Mouse (Mus musculus) kidney, embryonic 16.5 days (tissue): Measurements from ENCODE around the gene Adipor1. TPM values are rescaled to one million over a fixed set of nuclear protein-coding genes. Genes with fewer than 3 reads are reported as not detected.
"Not testable (repeated sequence)": the region's sequence is repeated elsewhere in the genome, so short reads cannot be mapped to it uniquely, and the experiment has no call there.

Source experiments
- ATAC-seq: fragments of 200-750 bp; cut with Nextera tagmentation; 2 replicates; pipeline ENCODE4 v1.8.0; 2017; ENCODE audit warnings: moderate TSS enrichment; ENCODE audit not compliant: low FRiP score, low TSS enrichment
- H3K27ac ChIP-seq: fragments of 300-500 bp; sonication (generic); 2 replicates; pipeline ENCODE4 v1.5.1; 2014; ENCODE audit warnings: low read length
- H3K27me3 ChIP-seq: fragments of 300-500 bp; sonication (generic); 2 replicates; pipeline ENCODE4 v1.6.1; 2014; ENCODE audit warnings: low read length, control low read depth, mixed read lengths; ENCODE audit not compliant: insufficient read depth
- H3K36me3 ChIP-seq: fragments of 300-500 bp; sonication (generic); 2 replicates; pipeline ENCODE4 v1.6.1; 2014; ENCODE audit warnings: low read length, control low read depth, mixed read lengths; ENCODE audit not compliant: insufficient read depth
- H3K4me1 ChIP-seq: fragments of 300-500 bp; sonication (generic); 2 replicates; pipeline ENCODE4 v1.6.1; 2014; ENCODE audit warnings: low read length, control low read depth, mixed read lengths; ENCODE audit not compliant: insufficient read depth
- H3K4me2 ChIP-seq: fragments of 300-500 bp; sonication (generic); replicated peaks from 2 replicates; pipeline ENCODE4 v1.6.1; 2014; ENCODE audit warnings: low read depth, low read length
- H3K4me3 ChIP-seq: fragments of 300-500 bp; sonication (generic); 2 replicates; pipeline ENCODE4 v1.5.1; 2014; ENCODE audit warnings: mild to moderate bottlenecking, low read length
- H3K9ac ChIP-seq: fragments of 300-500 bp; sonication (generic); replicated peaks from 2 replicates; pipeline ENCODE4 v1.6.1; 2014; ENCODE audit warnings: low read length
- H3K9me3 ChIP-seq: fragments of 300-500 bp; sonication (generic); 2 replicates; pipeline ENCODE4 v1.6.1; 2016; ENCODE audit warnings: low read length, control low read depth
- WGBS: fragments of 180-500 bp; shearing (Covaris S2); extraction: QIAGEN DNeasy Blood & Tissue Kit; methylation state at CpG from one replicate; pipeline ENCODE4 v1.1.7; 2014; 5-methylcytosine and 5-hydroxymethylcytosine counted together
- polyA plus RNA-seq: library from polyadenylated mRNA; unstranded; fragments of >200 nt; fragmentation: Nextera tagmentation; extraction: Ambion mirVana; gene quantifications from 2 replicates; pipeline ENCODE4 v1.2.1, GENCODE M21; 2015

Adipor1 gene
- polyA plus RNA-seq, 1 experiment from 2014 or later, result 101 TPM

DNA sequence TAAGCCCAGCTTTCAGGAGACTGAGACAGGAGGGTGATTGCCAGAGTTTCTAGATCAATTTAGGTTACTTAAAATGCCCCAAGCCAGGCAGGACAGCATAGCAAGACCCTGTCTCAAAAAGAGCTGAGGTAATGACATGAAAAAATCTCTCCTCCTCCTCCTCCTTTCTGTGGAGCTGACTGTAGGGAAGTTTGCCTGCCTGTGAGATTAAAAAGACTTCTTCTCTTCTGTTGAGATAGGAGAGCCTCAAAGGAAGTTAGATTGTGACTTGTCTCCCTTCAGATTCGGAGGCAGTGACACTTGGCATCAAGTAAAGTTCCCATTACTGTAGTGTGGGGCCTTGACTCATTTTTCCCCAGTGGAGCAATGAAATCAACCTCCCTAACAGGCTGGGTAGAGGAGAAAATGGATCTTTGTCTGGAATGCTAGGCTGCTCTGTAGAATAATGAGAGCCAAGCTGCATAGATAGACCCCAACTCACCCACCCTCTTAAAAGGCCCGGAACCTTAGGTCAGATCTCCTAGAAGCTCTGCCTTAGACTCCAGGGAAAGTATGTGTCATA lies 3.3 kb downstream of the Adipor1 start:
- no peak overlapping the region for H3K4me3 ChIP-seq
- H3K4me1 ChIP-seq, result peaks cover 63% of the 10 kb centered on the region
- no peak for ATAC-seq
- WGBS, result 69% methylated on average over 2 of the region's 2 CpGs
- H3K4me2 ChIP-seq, result no peak overlapping the region
- no peak overlapping the region for H3K27ac ChIP-seq
- H3K9ac ChIP-seq, result no peak overlapping the region
- peaks cover 3% of the 10 kb centered on the region; the same call in 1 of the 2 replicates for H3K36me3 ChIP-seq
- no peaks in the 10 kb centered on the region for H3K9me3 ChIP-seq
- no peaks in the 10 kb centered on the region for H3K27me3 ChIP-seq

DNA sequence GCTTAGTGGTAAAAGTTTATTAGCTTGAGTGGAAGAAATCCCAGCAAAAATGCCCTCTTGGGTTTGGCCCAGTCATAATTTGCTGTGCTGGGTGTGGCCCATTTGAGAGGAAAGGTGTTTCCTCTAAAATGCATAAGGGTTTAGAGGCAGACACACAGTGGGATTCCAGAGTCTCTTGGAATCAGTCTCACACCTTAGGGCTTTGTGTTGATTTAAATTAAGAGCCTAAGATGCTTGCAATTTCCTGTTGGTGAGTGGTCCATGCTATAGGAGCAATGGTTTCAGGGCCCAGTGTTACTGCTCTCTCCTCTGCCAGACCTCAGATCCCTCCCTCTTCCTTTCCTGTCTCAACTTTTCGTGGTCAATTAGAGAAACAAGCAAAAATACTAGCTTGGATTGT lies 4.0 kb downstream of the Adipor1 start:
- Histone ChIP-seq H3K4me1 (peaks cover 61% of the 10 kb centered on the region), H3K27ac (no peak overlapping the region; the same call in 1 of the 2 replicates), H3K4me3 (no peak overlapping the region), H3K4me2 (no peak overlapping the region), H3K9me3 (no peaks in the 10 kb centered on the region), H3K27me3 (no peaks in the 10 kb centered on the region), H3K36me3 (peaks cover 8% of the 10 kb centered on the region; the same call in 1 of the 2 replicates), H3K9ac (no peak overlapping the region)
- ATAC-seq, result no peak
- WGBS, result 14% methylated on average over 1 of the region's 1 CpGs

DNA sequence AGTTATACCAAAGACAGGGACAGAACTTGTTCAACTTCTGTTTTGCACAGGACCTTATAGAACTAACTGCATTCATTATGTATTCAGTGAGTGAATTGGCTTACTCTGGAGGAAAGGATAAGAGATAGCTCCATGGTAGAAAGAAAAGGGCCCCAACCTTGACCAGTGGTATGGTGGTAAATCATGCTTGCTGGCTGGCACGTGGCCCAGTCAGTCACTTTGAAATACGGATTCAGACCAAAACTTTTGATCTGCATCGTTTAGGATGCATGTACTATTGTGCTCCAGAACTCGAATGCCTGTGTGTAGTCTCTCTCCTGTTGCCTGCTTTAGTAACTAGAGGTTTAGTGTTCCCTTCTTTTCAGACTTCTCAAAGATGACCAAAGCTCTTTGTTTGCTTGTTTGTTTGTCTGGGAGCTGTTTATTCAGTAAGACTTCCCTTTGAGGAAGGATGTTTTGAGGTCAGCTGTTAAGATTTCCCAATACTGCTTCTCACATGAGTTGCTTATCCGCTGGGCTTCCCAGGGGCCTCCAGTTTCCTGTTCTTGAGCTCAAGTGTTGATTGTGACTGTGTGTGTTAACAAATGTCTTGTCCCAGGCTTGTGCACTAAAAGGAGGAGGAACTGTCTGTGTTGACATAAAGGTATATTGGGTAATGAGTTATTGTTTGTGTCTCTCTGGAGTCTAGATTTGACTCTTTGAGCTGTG lies 4.7 kb downstream of the Adipor1 start:
- Histone ChIP-seq H3K27me3 (no peaks in the 10 kb centered on the region), H3K4me1 (peaks cover 55% of the 10 kb centered on the region), H3K27ac (peak overlapping the region; percentile 51), H3K4me2 (no peak overlapping the region), H3K9me3 (no peaks in the 10 kb centered on the region), H3K4me3 (no peak overlapping the region), H3K9ac (no peak overlapping the region), H3K36me3 (peaks cover 15% of the 10 kb centered on the region)
- ATAC-seq, result no peak
- 22% methylated on average over 5 of the region's 5 CpGs for whole genome bisulfite sequencing

DNA sequence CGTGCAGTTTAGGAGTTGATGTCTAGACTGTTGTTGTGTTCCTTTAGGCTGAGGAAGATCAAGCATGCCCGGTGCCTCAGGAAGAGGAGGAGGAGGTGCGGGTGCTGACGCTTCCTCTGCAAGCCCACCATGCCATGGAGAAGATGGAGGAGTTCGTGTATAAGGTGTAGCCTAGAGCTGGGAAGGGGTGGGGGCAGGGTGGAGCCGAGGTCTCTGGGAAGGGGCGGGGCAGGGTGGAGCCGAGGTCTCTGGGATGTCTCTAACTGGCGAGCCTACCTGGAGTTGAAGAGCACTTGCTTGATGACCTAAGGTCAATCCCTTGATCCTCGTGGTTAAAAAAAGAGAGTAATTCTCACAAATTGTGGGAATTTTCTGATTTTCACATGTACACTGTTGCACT lies 8.7 kb downstream of the Adipor1 start:
- Histone ChIP-seq H3K9ac (no peak overlapping the region), H3K27me3 (no peaks in the 10 kb centered on the region), H3K9me3 (no peaks in the 10 kb centered on the region), H3K36me3 (peaks cover 52% of the 10 kb centered on the region), H3K27ac (no peak overlapping the region), H3K4me3 (no peak overlapping the region), H3K4me1 (peaks cover 29% of the 10 kb centered on the region), H3K4me2 (no peak overlapping the region)
- ATAC-seq, result no peak
- 72% methylated on average over 10 of the region's 10 CpGs for WGBS

DNA sequence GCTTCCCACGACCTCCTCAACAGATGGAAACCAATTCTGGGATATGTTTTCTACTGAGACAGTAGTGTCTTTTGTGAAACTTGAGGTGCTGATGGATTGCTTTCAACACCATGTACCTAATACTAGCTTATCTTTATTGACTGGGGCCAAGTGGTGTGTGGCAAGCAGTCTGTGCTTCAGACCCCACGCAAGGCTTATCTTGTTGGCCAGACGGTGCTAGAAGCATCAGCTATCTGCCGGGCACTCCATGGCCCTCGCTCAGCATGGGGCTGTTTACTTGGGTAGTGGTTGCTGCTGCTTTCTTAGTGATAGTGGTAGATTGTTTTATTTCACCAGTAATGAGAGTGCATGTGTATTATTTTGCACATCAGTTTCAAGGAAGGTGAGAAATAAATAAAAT lies 11.1 kb downstream of the Adipor1 start:
- Histone ChIP-seq H3K9me3 (no peaks in the 10 kb centered on the region), H3K36me3 (peaks cover 64% of the 10 kb centered on the region), H3K27me3 (no peaks in the 10 kb centered on the region), H3K4me3 (no peak overlapping the region), H3K9ac (no peak overlapping the region), H3K4me1 (peaks cover 6% of the 10 kb centered on the region), H3K27ac (no peak overlapping the region), H3K4me2 (no peak overlapping the region)
- 86% methylated on average over 5 of the region's 5 CpGs for WGBS
- ATAC-seq, result no peak

DNA sequence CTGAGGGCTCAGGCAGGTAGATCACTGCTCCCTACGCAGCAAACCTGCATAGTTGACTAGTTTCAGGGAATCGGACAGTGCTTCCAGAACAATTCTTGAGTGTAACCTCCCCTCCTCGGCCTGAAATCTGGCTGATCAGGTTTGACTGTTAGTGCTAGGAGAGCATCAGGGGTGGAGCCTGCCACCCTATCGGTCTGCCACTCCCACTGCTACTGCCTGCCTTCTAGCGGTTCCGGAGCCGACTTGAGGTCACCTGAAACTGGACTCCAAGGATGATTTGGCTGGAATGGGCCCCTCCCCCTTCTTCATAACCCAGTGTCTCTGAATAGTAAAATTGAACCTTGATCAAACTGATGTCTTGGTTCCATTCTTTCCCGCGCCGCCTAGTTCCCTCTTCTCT lies 17.8 kb downstream of the Adipor1 start:
- H3K4me2 ChIP-seq, result no peak overlapping the region
- peaks cover 41% of the 10 kb centered on the region for H3K36me3 ChIP-seq
- no peak overlapping the region for H3K4me3 ChIP-seq
- WGBS, result 71% methylated on average over 10 of the region's 10 CpGs
- no peak for ATAC-seq
- no peaks in the 10 kb centered on the region for H3K9me3 ChIP-seq
- no peak overlapping the region for H3K9ac ChIP-seq
- no peaks in the 10 kb centered on the region for H3K27me3 ChIP-seq
- H3K4me1 ChIP-seq, result no peaks in the 10 kb centered on the region
- H3K27ac ChIP-seq, result no peak overlapping the region

DNA sequence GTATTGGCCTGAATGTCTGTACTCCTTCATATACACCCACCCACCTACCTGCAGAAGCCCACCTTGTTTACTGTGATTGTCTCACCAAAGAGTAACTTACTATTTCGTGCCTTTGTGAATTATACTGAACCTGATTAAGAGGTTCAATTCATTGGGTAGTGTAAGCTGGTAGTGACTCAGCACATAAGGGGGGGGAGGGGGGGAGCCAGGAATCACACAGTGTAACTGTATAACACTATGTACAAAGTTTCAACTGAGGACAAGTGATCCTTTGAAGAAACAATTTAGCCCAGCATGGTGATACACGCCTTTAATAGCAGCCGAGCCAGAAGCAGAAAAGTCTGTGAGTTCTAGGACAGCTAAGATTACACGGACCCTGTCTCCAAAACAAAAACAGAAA lies 18.3 kb downstream of the Adipor1 start:
- no peak overlapping the region for H3K9ac ChIP-seq
- H3K9me3 ChIP-seq, result no peaks in the 10 kb centered on the region
- H3K4me3 ChIP-seq, result no peak overlapping the region
- H3K27me3 ChIP-seq, result no peaks in the 10 kb centered on the region
- H3K27ac ChIP-seq, result no peak overlapping the region
- ATAC-seq, result no peak
- peaks cover 36% of the 10 kb centered on the region for H3K36me3 ChIP-seq
- H3K4me1 ChIP-seq, result no peaks in the 10 kb centered on the region
- H3K4me2 ChIP-seq, result no peak overlapping the region
- 89% methylated on average over 4 of the region's 4 CpGs for WGBS

DNA sequence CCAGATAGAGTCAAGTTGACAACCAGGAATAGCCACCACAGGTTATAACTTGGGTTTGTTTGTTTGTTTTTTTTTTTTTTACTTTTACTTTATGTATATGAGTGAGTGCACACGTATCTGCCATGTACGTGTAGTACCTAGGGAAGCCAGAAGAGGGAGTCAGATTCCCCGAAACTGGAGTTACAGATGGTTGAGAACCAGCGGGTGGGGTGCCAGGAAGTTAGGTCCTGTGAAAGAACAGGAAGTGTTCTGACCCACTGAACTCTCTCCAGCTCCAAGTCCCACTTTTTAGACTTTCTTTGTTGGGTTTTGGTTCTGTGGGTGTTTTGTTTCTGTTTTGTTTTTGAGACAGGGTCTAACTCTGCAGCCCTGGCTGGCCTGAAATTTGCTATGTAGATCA lies 20.2 kb downstream of the Adipor1 start:
- Histone ChIP-seq H3K27ac (no peak overlapping the region), H3K4me3 (no peak overlapping the region), H3K36me3 (peaks cover 26% of the 10 kb centered on the region; the same call in 1 of the 2 replicates), H3K4me1 (no peaks in the 10 kb centered on the region), H3K9ac (no peak overlapping the region), H3K9me3 (no peaks in the 10 kb centered on the region), H3K4me2 (no peak overlapping the region), H3K27me3 (no peaks in the 10 kb centered on the region)
- ATAC-seq, result no peak
- 34% methylated on average over 4 of the region's 4 CpGs for WGBS

DNA sequence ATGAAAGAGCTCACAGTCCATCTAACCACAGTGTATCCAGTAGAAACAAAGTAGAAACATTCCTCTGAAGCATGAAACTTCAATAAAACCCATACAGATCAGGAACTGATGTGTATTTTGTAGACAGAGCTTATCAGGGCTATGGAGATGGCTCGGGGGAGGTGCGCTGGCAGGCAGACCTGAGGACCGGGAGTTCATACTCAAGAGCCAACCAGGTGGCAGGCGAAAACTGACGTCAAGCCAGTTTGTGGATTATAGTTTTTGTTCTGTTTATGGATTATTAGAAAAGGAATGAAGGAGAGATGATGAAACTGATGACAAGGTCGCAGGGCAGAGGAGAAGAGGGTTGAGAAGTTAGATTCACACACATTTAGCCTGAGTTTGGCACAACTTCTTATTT lies 25.3 kb downstream of the Adipor1 start:
- Histone ChIP-seq H3K9ac (no peak overlapping the region), H3K36me3 (no peaks in the 10 kb centered on the region), H3K4me2 (no peak overlapping the region), H3K4me1 (no peaks in the 10 kb centered on the region), H3K4me3 (no peak overlapping the region), H3K27me3 (no peaks in the 10 kb centered on the region), H3K27ac (no peak overlapping the region), H3K9me3 (no peaks in the 10 kb centered on the region)
- no peak for ATAC-seq
- 87% methylated on average over 6 of the region's 6 CpGs for WGBS

DNA sequence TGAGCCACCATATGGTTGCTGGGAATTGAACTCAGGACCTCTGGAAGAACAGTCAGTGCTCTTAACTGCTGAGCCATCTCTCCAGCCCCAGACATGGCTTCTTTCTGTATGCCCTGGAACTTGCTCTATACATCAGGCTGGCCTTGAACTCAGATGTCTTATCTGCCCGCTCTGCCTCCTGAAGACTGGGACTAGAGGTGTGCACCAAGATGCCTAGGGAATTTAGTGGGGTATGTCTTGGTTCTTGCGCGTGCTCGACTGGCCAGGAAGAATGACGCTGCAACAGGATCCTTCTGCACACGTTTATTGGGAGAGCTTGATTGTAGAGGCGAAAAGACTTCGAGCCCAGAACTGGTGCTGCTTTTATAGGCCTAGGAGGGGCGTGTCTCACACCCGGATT lies 26.6 kb downstream of the Adipor1 start:
- not testable (repeated sequence) for H3K9ac ChIP-seq, H3K27ac ChIP-seq, H3K27me3 ChIP-seq, ATAC-seq, H3K4me3 ChIP-seq, H3K4me2 ChIP-seq, H3K9me3 ChIP-seq, H3K4me1 ChIP-seq, H3K36me3 ChIP-seq
- 88% methylated on average over 6 of the region's 10 CpGs for WGBS
